Mouse (Mus musculus): ENCODE data around the gene Tmem215.

GRCm38 (mm10) chr4:40434388-40434787, 37.6 kb upstream of the Tmem215 start:
- no peak for TF ChIP-seq CTCF (IDR thresholded peaks at IDR 0.05; ENCODE audit: borderline replicate concordance, extremely low read depth, insufficient read depth, insufficient read length)
- TF ChIP-seq POLR2A (IDR thresholded peaks at IDR 0.05; ENCODE audit: borderline replicate concordance, extremely low read depth, insufficient read depth, insufficient read length, poor library complexity, severe bottlenecking): no peak
